Mouse (Mus musculus): ENCODE results near the gene Cog4. TPM values are rescaled to one million over a fixed set of nuclear protein-coding genes. Genes with fewer than 3 reads are reported as not detected.

Gene Cog4
- 12.8 and 18.4 TPM in 2 replicates for polyA plus RNA-seq (2012)

GRCm38 (mm10) chr8:110846405-110847170 lies at the start of gene Cog4, which contains the start of gene Sf3b3:
Gene Cog4, plus strand, starts transcription at chr8:110846600.
Gene Sf3b3, minus strand, starts transcription at chr8:110846787.

GRCm38 (mm10) chr8:110805669-110806068 lies 40.7 kb upstream of the Cog4 start, which contains the start of gene Il34:
Gene Il34, minus strand, starts transcription at chr8:110805924.

GRCm38 (mm10) chr8:110901839-110902578 lies 55.6 kb downstream of the Cog4 start, which contains the start of gene Fuk:
Gene Fuk, minus strand, starts transcription at chr8:110902488.

GRCm38 (mm10) chr8:110919341-110920031 lies 73.1 kb downstream of the Cog4 start, which contains the start of gene St3gal2:
Gene St3gal2, plus strand, starts transcription at chr8:110919922.

Other genes with a start within 250 kb of the Cog4 start
- 75.4 and 75.6 TPM in 2 replicates for gene Vac14, start 228.0 kb upstream of the Cog4 start, polyA plus RNA-seq (2012)
- 5.6 and 11.5 TPM in 2 replicates for gene Mtss1l, start 125.1 kb upstream of the Cog4 start, polyA plus RNA-seq (2012)
- not detected in 2 replicates for gene Il34, start 40.7 kb upstream of the Cog4 start, polyA plus RNA-seq (2012)
- gene Sf3b3, start 187 bp downstream of the Cog4 start, polyA plus RNA-seq (2012) = 9.8 and 10.7 TPM in 2 replicates
- 6.7 and 7.1 TPM in 2 replicates for gene Fuk, start 55.9 kb downstream of the Cog4 start, polyA plus RNA-seq (2012)
- 14.0 and 17.7 TPM in 2 replicates for gene St3gal2, start 73.3 kb downstream of the Cog4 start, polyA plus RNA-seq (2012)
- gene Ddx19a, start 151.2 kb downstream of the Cog4 start, polyA plus RNA-seq (2012) = 46.3 and 58.1 TPM in 2 replicates
- gene Ddx19b, start 185.2 kb downstream of the Cog4 start, polyA plus RNA-seq (2012) = 3.0 and 3.2 TPM in 2 replicates
- 14.1 and 17.4 TPM in 2 replicates for gene Aars, start 186.5 kb downstream of the Cog4 start, polyA plus RNA-seq (2012)
- 113 and 121 TPM in 2 replicates for gene Exosc6, start 209.7 kb downstream of the Cog4 start, polyA plus RNA-seq (2012)
- gene Clec18a, start 245.8 kb downstream of the Cog4 start, polyA plus RNA-seq (2012) = 0.06 and 0.09 TPM in 2 replicates
- gene Pdpr, start 248.0 kb downstream of the Cog4 start, polyA plus RNA-seq (2012) = 4.3 and 4.5 TPM in 2 replicates